Mouse (Mus musculus) right cerebral cortex, postnatal 10 days (tissue): ENCODE measurements around the gene Nsun2.
"Not testable (repeated sequence)": the region's sequence is repeated elsewhere in the genome, so short reads cannot be mapped to it uniquely, and the experiment has no call there.

Experiments used
- DNase-seq, 2 experiments: peaks; one replicate each; pipeline ENCODE4 v3.0.0; 2021; ENCODE audit warnings: low spot score in 2 of 2

Nsun2 gene

DNA sequence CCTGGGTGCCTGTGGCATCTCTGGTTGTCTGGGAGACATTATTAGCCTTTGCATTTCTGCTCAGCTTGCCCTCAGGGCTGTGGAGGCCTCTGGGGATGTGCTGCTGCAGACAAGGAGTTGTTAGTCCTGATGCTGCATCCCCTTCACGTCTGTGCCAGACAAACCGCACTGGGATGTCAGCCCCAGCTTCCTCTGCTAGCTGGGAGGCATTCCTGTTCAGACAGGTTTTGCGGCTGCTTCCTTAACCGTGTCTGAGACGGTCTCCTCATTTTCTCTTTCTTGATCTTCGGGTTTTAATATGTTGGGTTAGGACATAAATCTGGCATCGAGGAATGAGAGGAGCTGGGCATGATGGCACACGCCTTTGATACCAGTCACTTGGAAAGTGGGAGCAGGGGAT, 58.7 kb downstream of the Nsun2 start:
- DNase-seq: no peak

DNA sequence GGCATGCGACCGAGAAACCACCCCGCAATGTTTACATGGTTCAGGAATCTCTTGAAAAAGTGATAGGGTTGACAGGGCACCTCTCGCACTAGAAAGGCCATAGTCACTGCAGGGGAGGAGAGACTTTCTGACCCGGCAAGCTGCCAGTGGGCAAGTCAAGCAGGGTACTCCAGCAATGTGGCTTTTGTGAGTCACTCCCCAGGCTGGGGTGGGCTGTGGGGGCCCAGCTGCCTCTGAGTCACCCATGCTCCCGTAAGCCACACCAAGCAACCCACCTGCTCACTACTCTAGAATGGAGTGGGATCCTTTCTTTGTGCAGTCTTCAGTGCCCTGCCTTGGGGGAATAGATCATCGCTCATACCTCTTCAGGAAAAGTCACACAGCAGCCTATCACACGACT, 59.9 kb downstream of the Nsun2 start:
- no peak for DNase-seq

- DNase-seq: no peak
These were observed 61.2 kb downstream of the Nsun2 start for GRCm38 (mm10) chr13:69594577-69595256.

DNA sequence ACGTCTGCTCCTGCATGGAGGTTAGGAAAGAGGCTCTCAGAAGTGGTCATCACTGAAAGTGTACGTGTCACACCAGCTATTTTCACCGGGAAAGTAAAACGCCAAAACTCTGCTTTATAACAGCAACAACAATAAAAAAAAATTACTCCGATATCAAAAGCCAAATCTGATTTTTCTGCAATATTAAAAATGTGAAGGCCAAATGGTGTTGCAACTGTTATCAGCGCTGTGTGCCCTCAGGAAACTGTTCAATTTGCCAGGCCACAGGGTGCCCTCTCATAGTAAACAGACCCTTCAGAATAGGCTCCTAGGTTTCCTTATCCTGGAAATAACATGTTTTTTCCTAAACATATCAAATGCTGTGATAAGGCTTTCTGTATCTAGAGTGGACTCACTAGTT, 62.4 kb downstream of the Nsun2 start:
- no peak for DNase-seq

DNA sequence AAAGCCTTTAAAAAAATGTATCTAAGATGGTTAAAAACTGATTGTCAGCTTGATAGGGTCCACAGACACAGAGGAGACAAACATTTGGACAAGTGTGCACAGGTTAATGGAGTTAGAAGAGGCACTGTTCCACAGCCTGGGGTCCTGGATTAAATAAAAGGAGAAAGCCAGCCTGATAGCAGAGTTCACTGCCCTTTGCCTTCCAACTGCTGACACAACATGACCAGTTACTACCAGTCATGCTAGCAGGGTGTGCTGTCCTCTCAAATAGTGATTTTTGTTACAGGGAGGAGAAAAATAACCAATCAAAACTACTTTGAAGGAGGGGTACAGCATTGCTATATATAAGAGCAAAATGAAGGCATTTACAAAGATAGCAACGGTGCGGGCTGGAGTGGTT, 63.0 kb downstream of the Nsun2 start:
- DNase-seq: no peak

DNA sequence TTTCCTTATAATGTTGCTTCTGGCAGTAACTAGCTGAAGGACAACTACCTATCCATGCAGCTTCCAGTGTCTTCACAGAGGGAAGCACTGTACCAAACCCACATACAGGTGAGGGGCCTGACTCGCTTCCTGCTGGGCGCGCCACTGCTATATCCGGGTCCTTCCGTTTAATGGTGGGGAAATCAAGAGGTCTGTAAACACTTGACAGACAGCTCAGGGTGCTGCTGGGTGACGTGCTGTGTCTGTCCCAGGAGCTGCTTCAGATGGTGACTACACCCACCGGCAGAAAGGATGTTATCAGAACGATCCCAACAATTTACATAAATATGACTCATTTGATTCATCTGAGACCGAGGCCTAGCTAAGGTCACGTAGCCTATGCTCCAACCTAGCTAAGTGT, 65.3 kb downstream of the Nsun2 start:
- DNase-seq: no peak

DNA sequence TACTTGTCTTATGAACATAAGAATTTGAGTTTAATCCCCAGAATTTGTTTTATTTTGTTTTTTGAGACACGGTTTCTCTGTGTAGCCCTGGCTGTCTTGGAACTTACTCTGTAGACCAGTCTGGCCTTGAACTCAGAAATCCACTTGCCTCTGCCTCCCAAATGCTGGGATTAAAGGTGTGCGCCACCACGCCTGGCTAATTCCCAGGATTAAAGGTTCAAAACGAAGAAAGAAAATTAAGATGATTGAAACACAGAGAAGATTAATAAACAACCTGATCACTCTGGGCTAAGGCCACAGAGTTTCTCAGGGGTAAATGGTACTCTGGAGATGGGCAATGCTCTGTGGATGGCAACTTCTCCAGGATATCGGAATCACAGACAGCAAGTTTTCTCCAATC, 67.3 kb downstream of the Nsun2 start:
- DNase-seq: not testable (repeated sequence)

GRCm38 (mm10) chr13:69601321-69601720, 67.8 kb downstream of the Nsun2 start:
- DNase-seq: no peak

- DNase-seq: no peak
These were observed 71.1 kb downstream of the Nsun2 start for GRCm38 (mm10) chr13:69604670-69605069.

GRCm38 (mm10) chr13:69608734-69609133, 75.2 kb downstream of the Nsun2 start:
- no peak for DNase-seq

DNA sequence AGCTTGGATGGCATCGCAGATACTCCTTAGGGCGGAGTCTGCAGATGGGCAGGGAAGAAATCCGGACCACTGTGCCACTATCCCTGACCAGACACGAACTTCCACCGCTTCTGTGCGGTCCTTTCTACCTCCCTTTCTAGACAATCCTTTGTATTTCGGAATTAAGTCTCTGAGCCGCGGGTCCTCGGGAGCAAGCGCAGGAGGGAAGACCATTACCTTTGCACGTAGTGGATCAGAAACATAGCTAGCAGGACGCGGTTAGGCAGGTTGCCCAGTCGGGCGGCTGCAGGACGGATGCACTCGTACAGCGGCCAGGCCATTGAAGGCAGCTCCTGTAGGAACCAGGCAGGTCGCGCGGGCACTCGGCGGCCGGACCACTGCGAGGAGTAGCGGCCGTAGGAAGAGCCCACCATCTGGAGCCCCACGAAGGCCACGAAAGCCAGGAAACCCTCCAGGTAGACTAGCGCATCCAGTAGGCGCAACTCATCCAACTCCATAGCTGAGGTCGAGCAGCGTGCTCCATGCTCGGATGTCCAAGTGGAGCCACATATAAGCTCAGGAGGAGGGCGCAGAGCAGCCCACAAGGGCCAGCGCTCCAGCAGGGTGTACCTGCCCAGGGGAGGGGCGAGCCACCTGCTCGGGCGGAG, 77.3 kb downstream of the Nsun2 start:
- peak; percentile 70 to 77 for DNase-seq

GRCm38 (mm10) chr13:69611398-69612174, 78.0 kb downstream of the Nsun2 start, which contains the start of gene Srd5a1:
TSS of gene Srd5a1 (minus strand) at chr13:69611442.
- DNase-seq: peak; percentile 99 to 100

GRCm38 (mm10) chr13:69612175-69612544, 78.6 kb downstream of the Nsun2 start:
- no peak for DNase-seq

DNA sequence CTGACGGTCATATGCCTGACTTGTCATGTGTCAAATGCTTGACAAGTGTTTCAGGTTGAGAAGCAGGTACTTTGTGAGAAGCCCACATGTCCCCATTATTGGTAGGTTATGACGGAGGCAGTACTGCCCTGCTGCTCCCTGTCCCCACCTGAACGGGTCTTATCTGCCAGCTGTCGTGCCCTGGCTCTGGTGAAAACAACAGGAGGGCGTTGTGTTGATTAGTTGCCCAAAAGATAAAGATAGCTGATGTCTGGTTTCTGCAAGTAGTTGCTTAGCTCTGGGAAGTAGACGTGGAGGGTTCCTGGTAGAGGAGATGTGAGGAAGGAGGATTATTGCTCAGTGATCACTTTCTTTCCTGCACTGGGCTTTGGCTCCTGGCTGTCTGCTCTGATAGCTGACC, 83.2 kb downstream of the Nsun2 start:
- DNase-seq: no peak

DNA sequence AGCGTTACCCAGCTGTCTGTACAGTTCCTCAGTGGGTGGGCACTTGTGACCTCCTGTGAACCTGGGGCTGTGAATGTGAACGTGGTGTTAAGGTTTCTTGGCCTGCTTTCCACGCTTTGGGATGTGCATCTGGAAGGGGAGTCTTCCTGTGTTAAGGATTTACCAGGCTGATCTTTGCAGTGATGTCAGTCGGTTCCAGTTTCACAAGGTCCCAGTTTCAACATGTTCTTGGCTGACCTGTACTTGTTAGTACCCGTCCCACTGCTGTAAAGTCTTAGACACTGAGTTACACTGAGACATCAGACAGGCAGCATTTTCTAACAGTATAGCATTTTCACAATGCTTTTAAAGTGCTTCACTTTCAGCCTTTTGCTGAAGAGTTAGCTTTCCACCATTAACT, 90.3 kb downstream of the Nsun2 start:
- no peak for DNase-seq

- DNase-seq: no peak
These were observed 91.0 kb downstream of the Nsun2 start for GRCm38 (mm10) chr13:69624510-69624909.

DNA sequence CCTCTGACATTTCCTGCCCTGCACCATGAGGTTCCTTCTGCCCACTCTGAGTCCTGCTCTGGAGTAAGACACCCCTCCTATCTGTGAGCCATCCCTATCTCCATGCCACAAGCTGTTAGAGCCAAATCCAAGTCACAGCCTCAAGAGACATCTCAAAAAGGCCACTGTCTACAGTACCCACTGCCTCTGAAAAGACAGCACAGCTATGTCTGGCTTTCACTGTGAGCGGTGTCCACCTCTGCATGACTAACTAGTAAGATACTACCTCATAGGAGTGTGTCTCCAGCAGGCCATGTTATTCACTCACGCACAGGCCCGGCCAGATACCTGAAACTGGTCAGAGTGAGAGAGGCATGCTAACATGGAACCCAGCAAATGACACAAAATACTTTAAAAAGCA, 94.4 kb downstream of the Nsun2 start:
- DNase-seq: peak in 1 of 2 experiments; percentile 6

GRCm38 (mm10) chr13:69630576-69630975, 97.0 kb downstream of the Nsun2 start:
- no peak for DNase-seq

GRCm38 (mm10) chr13:69631111-69631510, 97.6 kb downstream of the Nsun2 start:
- peak in 1 of 2 experiments; percentile 1 for DNase-seq

- peak in 1 of 2 experiments; percentile 6 for DNase-seq
These were observed 98.1 kb downstream of the Nsun2 start for GRCm38 (mm10) chr13:69631659-69632058.

DNA sequence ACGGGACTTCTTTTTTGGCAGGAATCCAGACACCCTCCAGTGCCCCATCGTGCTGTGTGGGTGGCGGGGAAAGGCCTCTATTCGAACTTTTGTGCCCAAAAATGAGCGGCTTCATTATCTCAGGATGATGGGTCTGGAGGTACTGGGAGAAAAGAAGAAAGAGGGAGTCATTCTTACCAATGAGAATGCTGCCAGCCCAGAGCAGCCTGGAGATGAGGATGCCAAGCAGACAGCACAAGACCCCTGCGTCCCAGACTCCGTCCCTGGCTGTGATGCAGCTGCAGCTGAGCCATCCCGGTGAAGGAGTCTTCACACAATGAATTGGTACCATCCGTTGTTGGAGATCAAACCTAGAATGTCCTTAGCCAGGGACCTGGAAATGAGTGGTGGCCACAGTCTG, 100.0 kb downstream of the Nsun2 start:
- DNase-seq: peak in 1 of 2 experiments; percentile 10

- DNase-seq: peak in 1 of 2 experiments; percentile 1
These were observed 100.4 kb downstream of the Nsun2 start for GRCm38 (mm10) chr13:69633988-69634387.

GRCm38 (mm10) chr13:69635836-69636235, 102.3 kb downstream of the Nsun2 start:
- DNase-seq: peak in 1 of 2 experiments; percentile 15
